Mouse (Mus musculus) left cerebral cortex, postnatal 36 days (tissue): ENCODE results near the gene Hspa1a. TPM values are rescaled to one million over a fixed set of nuclear protein-coding genes. Genes with fewer than 3 reads are reported as not detected.
"Not testable (repeated sequence)": the region's sequence is repeated elsewhere in the genome, so short reads cannot be mapped to it uniquely, and the experiment has no call there.

Experiments used
- DNase-seq, 2 experiments: peaks; one replicate each; pipeline ENCODE4 v3.0.0; 2021 to 2022; ENCODE audit warnings: low spot score in 2 of 2, mixed read lengths in 1 of 2
- intact Hi-C: fragments of 180-260 bp; cut with DNase I; formaldehyde crosslinking; loops from one replicate; pipeline ENCODE4 v1.15.1; 2025
- total RNA-seq, 2 experiments: library from RNA; stranded (reverse); gene quantifications; 2 replicates each; pipeline ENCODE4 v1.2.3; 2021

Gene Hspa1a
- total RNA-seq, 2 experiments from 2014 or later = 11.9 to 13.7 TPM

- intact Hi-C loops = loop anchor here (1.0 to 5.0 kb wide), 2 partner anchors 29 to 55 kb away; partner anchors contain the start of genes C2, Ehmt2 and Lsm2
Observed at GRCm38 (mm10) chr17:34952378-34953040, 19.4 kb downstream of the Hspa1a start.

GRCm38 (mm10) chr17:34951636-34952377 lies 20.1 kb downstream of the Hspa1a start:
- intact Hi-C loops = loop anchor here (1.0 to 5.0 kb wide), 2 partner anchors 29 to 55 kb away; partner anchors contain the start of genes C2, Ehmt2 and Lsm2

More at GRCm38 (mm10) chr17:34952378-34953040, 19.4 kb downstream of the Hspa1a start:
- peak; percentile 26 to 79 for DNase-seq

GRCm38 (mm10) chr17:34950514-34951455 lies 21.2 kb downstream of the Hspa1a start:
- intact Hi-C loops = loop anchor here (5.0 kb wide), 1 partner anchor 53 kb away; the partner anchor contains the start of genes C2 and Ehmt2
- no peak for DNase-seq

More at GRCm38 (mm10) chr17:34951636-34952377, 20.1 kb downstream of the Hspa1a start:
- DNase-seq = peak; percentile 55 to 69

- no peak for DNase-seq
- intact Hi-C loops = no loop called here
Observed at GRCm38 (mm10) chr17:34949553-34949969, 22.4 kb downstream of the Hspa1a start.

GRCm38 (mm10) chr17:34948721-34949552 lies 23.0 kb downstream of the Hspa1a start:
- intact Hi-C loops, DNase-seq: not testable (repeated sequence)

GRCm38 (mm10) chr17:34947606-34948005 lies 24.4 kb downstream of the Hspa1a start:
- no peak for DNase-seq
- intact Hi-C loops = no loop called here

- intact Hi-C loops = no loop called here
- DNase-seq = no peak
Observed at GRCm38 (mm10) chr17:34946486-34947140, 25.3 kb downstream of the Hspa1a start.

- DNase-seq = no peak
- intact Hi-C loops = no loop called here
Observed at GRCm38 (mm10) chr17:34944362-34944761, 27.6 kb downstream of the Hspa1a start.

- DNase-seq = no peak
- intact Hi-C loops = no loop called here
Observed at GRCm38 (mm10) chr17:34943128-34943815, 28.7 kb downstream of the Hspa1a start.

GRCm38 (mm10) chr17:34941344-34942041 lies 30.5 kb downstream of the Hspa1a start:
- intact Hi-C loops = no loop called here
- DNase-seq = no peak

- intact Hi-C loops = no loop called here
Observed at GRCm38 (mm10) chr17:34937960-34938505, 33.9 kb downstream of the Hspa1a start.

GRCm38 (mm10) chr17:34934830-34935229 lies 37.1 kb downstream of the Hspa1a start:
- no peak for DNase-seq
- intact Hi-C loops = no loop called here

More at GRCm38 (mm10) chr17:34937960-34938505, 33.9 kb downstream of the Hspa1a start:
- no peak for DNase-seq

- intact Hi-C loops = no loop called here
Observed at GRCm38 (mm10) chr17:34934031-34934430, 37.9 kb downstream of the Hspa1a start.

GRCm38 (mm10) chr17:34932287-34932686 lies 39.7 kb downstream of the Hspa1a start:
- intact Hi-C loops = no loop called here
- DNase-seq = no peak

More at GRCm38 (mm10) chr17:34934031-34934430, 37.9 kb downstream of the Hspa1a start:
- no peak for DNase-seq

GRCm38 (mm10) chr17:34931735-34932098 lies 40.2 kb downstream of the Hspa1a start:
- peak; percentile 43 to 60 for DNase-seq
- intact Hi-C loops = no loop called here

GRCm38 (mm10) chr17:34931061-34931734 lies 40.8 kb downstream of the Hspa1a start, which contains the start of gene Neu1:
Gene Neu1 (plus strand): TSS chr17:34931253.
- peak; percentile 95 to 97 for DNase-seq
- intact Hi-C loops = no loop called here
